Mouse (Mus musculus): Measurements from ENCODE around the gene Nptx1. TPM values are rescaled to one million over a fixed set of nuclear protein-coding genes. Genes with fewer than 3 reads are reported as not detected.

Gene Nptx1
- polyA plus RNA-seq, 1 experiment: not detected

GRCm38 (mm10) chr11:119499297-119499696 is 48.3 kb downstream of the Nptx1 start:
- Histone ChIP-seq H3K4me3 (replicated peaks) (no peak overlapping the region), H3K27me3 (replicated peaks) (no peaks in the 10 kb centered on the region), H3K9me3 (no peaks in the 10 kb centered on the region), H3K36me3 (replicated peaks; ENCODE audit: low read length) (peaks cover 85% of the 10 kb centered on the region), H3K4me1 (peaks cover 13% of the 10 kb centered on the region)
- TF ChIP-seq FLI1 (IDR thresholded peaks at IDR 0.05; ENCODE audit: low read length): no peak
- TF ChIP-seq GATA1 (IDR thresholded peaks at IDR 0.05; ENCODE audit: borderline replicate concordance, low read length): no peak

GRCm38 (mm10) chr11:119497451-119497850 is 50.1 kb downstream of the Nptx1 start:
- Histone ChIP-seq H3K9me3 (no peaks in the 10 kb centered on the region), H3K4me1 (peaks cover 28% of the 10 kb centered on the region), H3K4me3 (replicated peaks) (no peak overlapping the region), H3K36me3 (replicated peaks; ENCODE audit: low read length) (peaks cover 80% of the 10 kb centered on the region), H3K27me3 (replicated peaks) (no peaks in the 10 kb centered on the region)
- no peak for TF ChIP-seq GATA1 (IDR thresholded peaks at IDR 0.05; ENCODE audit: borderline replicate concordance, low read length)
- no peak for TF ChIP-seq FLI1 (IDR thresholded peaks at IDR 0.05; ENCODE audit: low read length)

DNA sequence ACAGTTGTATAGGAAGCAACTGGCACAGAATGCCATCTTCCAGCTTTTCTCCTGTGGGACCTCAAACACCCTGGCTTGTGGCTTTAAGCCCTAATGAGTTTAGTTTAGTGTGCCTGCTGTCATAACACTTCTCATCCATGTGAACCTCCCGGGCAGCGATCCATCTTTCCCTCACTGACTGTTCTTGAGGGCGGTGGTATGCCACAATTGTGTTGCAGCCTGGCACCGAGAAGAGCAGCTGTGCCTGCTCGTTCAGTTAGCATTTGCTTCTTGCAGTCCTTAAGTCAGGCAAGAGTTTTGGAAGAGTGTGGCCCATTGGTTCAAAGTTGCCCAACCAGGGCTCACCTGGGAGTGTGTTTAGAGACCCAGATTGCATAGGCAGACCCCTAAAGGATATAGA is 51.4 kb downstream of the Nptx1 start:
- Histone ChIP-seq H3K27me3 (replicated peaks) (no peaks in the 10 kb centered on the region), H3K4me1 (peaks cover 36% of the 10 kb centered on the region), H3K9me3 (no peaks in the 10 kb centered on the region), H3K36me3 (replicated peaks; ENCODE audit: low read length) (peaks cover 67% of the 10 kb centered on the region), H3K4me3 (replicated peaks) (no peak overlapping the region)
- no peak for TF ChIP-seq GATA1 (IDR thresholded peaks at IDR 0.05; ENCODE audit: borderline replicate concordance, low read length)
- TF ChIP-seq FLI1 (IDR thresholded peaks at IDR 0.05; ENCODE audit: low read length): no peak

GRCm38 (mm10) chr11:119493516-119493915 is 54.0 kb downstream of the Nptx1 start:
- Histone ChIP-seq H3K27me3 (replicated peaks) (no peaks in the 10 kb centered on the region), H3K4me1 (peaks cover 62% of the 10 kb centered on the region), H3K36me3 (replicated peaks; ENCODE audit: low read length) (peaks cover 41% of the 10 kb centered on the region), H3K9me3 (no peaks in the 10 kb centered on the region), H3K4me3 (replicated peaks) (no peak overlapping the region)
- TF ChIP-seq GATA1 (IDR thresholded peaks at IDR 0.05; ENCODE audit: borderline replicate concordance, low read length): no peak
- TF ChIP-seq FLI1 (IDR thresholded peaks at IDR 0.05; ENCODE audit: low read length): no peak

GRCm38 (mm10) chr11:119492830-119493229 is 54.7 kb downstream of the Nptx1 start:
- no peaks in the 10 kb centered on the region for H3K9me3 ChIP-seq
- TF ChIP-seq FLI1 (IDR thresholded peaks at IDR 0.05; ENCODE audit: low read length) (no peak), GATA1 (IDR thresholded peaks at IDR 0.05; ENCODE audit: borderline replicate concordance, low read length) (no peak)
- H3K4me3 ChIP-seq (replicated peaks): peak overlapping the region; percentile 59
- H3K27me3 ChIP-seq (replicated peaks): no peaks in the 10 kb centered on the region
- peaks cover 40% of the 10 kb centered on the region for H3K36me3 ChIP-seq (replicated peaks; ENCODE audit: low read length)
- peaks cover 68% of the 10 kb centered on the region for H3K4me1 ChIP-seq

- no peaks in the 10 kb centered on the region for H3K27me3 ChIP-seq (replicated peaks)
- peak overlapping the region; percentile 97 for H3K4me3 ChIP-seq (replicated peaks)
- no peak for TF ChIP-seq FLI1 (IDR thresholded peaks at IDR 0.05; ENCODE audit: low read length)
- TF ChIP-seq GATA1 (IDR thresholded peaks at IDR 0.05; ENCODE audit: borderline replicate concordance, low read length): no peak
- H3K36me3 ChIP-seq (replicated peaks; ENCODE audit: low read length): peaks cover 44% of the 10 kb centered on the region
- peaks cover 71% of the 10 kb centered on the region for H3K4me1 ChIP-seq
- H3K9me3 ChIP-seq: no peaks in the 10 kb centered on the region
Observed at GRCm38 (mm10) chr11:119491690-119492087, 55.9 kb downstream of the Nptx1 start.

DNA sequence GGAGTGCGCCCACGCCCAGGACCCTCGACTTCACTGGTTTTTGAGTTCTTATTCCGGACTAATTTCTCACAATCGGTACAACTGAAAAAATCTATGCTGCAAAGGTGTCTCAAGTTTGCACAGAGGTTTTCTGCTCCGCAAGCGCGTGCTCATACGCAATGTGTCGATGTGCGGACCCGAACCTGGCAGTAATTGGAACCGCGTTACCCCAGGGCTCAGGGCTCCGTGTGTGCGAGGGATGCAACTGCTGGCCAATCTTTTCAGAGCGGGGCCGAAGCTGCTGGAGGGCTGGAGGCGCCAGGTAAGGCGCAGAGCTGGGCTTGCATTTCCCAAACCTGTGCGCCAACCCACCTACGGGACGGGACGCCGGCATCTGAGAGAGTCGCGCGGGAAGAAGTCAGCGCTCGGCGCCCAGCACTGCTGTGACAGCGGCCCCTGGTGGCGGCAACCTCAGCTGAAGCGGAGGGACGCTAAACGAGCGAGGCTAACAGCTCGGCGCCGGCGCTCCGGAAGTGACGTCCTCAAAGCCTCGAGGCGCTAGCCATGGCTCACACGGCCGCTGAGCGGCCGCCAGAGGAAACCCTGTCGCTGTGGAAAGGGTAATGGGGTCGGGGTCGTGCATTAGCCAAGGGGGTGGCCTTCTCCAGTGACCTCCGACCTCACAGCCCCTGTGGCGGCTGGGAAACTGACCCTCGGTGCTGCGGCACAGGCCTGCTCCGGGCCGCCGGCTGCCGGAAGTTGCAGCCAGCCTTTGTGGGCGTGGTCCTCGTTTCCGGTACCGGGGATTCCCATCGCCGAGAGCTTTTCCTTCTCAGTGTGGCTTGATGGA is 56.5 kb downstream of the Nptx1 start, which contains the start of gene Endov:
TSS of gene Endov (plus strand) at position 487 of the 829 bp plus-strand sequence.
- Histone ChIP-seq H3K4me1 (peaks cover 71% of the 10 kb centered on the region), H3K9me3 (no peaks in the 10 kb centered on the region), H3K27me3 (replicated peaks) (no peaks in the 10 kb centered on the region), H3K36me3 (replicated peaks; ENCODE audit: low read length) (peaks cover 45% of the 10 kb centered on the region), H3K4me3 (replicated peaks) (peak within 1 kb of the TSS; percentile 97)
- TF ChIP-seq GATA1 (IDR thresholded peaks at IDR 0.05; ENCODE audit: borderline replicate concordance, low read length) (no peak), FLI1 (IDR thresholded peaks at IDR 0.05; ENCODE audit: low read length) (peak; percentile 75)

Other genes starting within 250 kb of the Nptx1 start
- gene Eif4a3, start 247.7 kb downstream of the Nptx1 start, polyA plus RNA-seq (2012; ENCODE audit: insufficient read depth, low replicate concordance): 41.8 and 111 TPM in 2 replicates
- not detected in 2 replicates for gene Card14, start 240.0 kb downstream of the Nptx1 start, polyA plus RNA-seq (2012; ENCODE audit: insufficient read depth, low replicate concordance)
- gene Sgsh, start 192.2 kb downstream of the Nptx1 start, polyA plus RNA-seq (2012; ENCODE audit: insufficient read depth, low replicate concordance): 3.4 TPM in 1 of 2 replicates, not detected in the other
- gene Slc26a11, start 192.2 kb downstream of the Nptx1 start, polyA plus RNA-seq (2012; ENCODE audit: insufficient read depth, low replicate concordance): 1.5 and 2.0 TPM in 2 replicates
- gene Rnf213, start 154.7 kb downstream of the Nptx1 start, polyA plus RNA-seq (2012; ENCODE audit: insufficient read depth, low replicate concordance): 1.2 TPM in 1 of 2 replicates, not detected in the other
- 8.7 and 10.0 TPM in 2 replicates for gene Endov, start 56.4 kb downstream of the Nptx1 start, polyA plus RNA-seq (2012; ENCODE audit: insufficient read depth, low replicate concordance)
- 5.4 and 20.2 TPM in 2 replicates for gene Rptor, start 55.2 kb upstream of the Nptx1 start, polyA plus RNA-seq (2012; ENCODE audit: insufficient read depth, low replicate concordance)

All from megakaryocyte, embryonic 14.5 days (primary cell).